Mouse (Mus musculus): ENCODE measurements around the gene Kdm6b.

DNA sequence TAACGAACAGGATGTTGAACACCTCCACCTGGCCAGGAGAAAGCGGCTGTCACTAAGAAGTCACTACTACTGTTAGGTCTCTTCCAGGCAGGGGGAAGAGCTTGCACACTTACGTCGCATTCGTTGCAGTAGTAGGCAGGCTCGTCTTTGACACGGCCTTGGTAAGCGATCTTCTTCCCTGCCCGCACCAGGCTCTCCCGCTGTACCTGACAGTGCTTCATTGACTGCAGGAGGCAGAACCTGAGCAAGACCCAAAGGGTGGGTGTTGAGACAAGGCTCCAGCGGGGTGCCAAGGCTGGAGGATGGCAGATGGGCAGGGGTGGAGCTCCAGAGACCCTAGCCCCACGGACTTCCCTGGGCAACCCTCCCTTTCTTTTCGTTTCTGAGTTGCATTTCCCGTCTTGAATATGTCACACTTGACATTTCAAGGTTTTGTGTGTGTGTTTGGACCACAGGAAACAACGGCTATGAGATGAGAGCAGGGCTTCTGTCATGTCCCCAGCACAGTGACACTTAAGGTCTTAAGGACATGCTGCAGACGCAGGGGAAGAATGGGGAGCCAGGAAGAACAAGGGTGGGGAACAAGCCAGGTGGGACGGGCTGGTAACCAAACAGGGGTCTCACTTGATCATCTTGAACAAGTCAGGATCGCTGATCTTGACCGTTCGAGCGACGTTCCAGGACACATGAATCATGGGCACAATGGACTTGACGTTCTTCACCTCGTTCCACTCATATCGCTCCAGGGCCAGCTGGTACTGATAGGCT lies 13.2 kb downstream of the Kdm6b start:
- TF ChIP-seq CTCF (IDR thresholded peaks at IDR 0.05; ENCODE audit: low read depth, low read length) (no peak), GATA1 (IDR thresholded peaks at IDR 0.05; ENCODE audit: borderline replicate concordance, low read length) (no peak)
